Mouse (Mus musculus): ENCODE measurements at regions not wholly inside any gene's neighbourhood (a gene's known extent, or its start where the extent isn't known, plus 50 kb on each side); places are given as distances from the start of the nearest gene placed in this dataset.
A peak's percentile ranks its signal among the peaks of the same experiment; 100 is the strongest.

DNA sequence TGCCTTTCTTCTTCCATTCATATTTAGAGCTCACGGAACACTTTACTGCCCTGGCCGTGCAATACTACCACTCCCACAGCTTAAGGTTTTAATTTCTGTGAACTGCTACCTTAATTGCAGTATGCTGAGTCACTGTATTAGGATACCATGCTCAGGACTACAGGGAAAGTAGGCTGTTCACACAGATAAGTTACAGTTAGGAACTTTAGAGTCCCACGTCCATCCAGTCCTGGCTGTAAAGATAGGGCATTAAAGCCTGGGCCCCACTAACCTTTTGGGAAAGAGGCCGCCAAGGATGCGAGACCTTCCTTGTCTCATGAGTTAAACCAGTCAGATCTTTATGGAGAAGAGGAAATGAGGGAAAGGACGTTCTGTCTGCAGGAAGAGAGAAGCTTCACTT is 574.6 kb downstream of the Stpg2 start:
- DNase-seq (ENCODE audit: extremely low spot score in 1 of 2, low spot score in 1 of 2) = no peak

DNA sequence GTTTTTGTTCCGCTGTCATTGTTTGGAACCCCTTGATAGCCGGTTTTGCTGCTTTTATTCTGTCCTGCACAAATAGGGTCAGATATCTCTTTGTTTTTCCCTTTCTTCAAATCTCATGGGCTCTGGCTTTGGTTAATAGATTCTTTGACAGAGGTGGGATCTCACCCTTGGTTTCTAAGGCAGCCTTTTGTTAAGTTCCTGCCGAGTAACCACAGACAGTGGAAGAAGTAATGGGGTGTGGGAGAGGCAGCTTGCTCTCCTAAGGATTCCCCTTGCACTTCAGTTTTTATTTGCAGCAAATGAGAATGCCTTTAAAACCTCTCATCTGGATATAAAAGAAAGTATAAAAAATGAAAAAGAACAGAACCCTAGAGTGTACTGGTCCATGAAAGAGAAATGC is 577.9 kb downstream of the Stpg2 start:
- no peak for DNase-seq (ENCODE audit: extremely low spot score in 1 of 2, low spot score in 1 of 2)

DNA sequence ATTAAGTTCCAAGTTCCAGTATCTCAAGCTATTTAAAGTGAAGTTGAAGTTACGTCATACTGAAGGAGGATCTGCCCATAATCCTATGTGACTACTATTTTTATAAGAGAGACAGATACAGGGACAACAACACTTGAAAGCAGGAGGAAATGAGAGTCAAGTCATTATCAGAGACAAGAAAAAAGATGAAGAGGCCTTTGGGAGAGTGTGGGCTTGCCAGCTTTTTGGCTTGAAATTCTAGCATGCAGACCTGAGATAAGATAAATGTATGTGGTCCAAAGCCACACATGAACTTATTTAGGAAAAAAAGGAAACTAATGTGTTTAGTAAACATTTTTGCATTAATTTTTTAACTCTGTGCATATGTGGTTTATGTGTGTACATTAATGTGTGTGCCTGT is 581.0 kb downstream of the Stpg2 start:
- DNase-seq (ENCODE audit: extremely low spot score in 1 of 2, low spot score in 1 of 2) = no peak

DNA sequence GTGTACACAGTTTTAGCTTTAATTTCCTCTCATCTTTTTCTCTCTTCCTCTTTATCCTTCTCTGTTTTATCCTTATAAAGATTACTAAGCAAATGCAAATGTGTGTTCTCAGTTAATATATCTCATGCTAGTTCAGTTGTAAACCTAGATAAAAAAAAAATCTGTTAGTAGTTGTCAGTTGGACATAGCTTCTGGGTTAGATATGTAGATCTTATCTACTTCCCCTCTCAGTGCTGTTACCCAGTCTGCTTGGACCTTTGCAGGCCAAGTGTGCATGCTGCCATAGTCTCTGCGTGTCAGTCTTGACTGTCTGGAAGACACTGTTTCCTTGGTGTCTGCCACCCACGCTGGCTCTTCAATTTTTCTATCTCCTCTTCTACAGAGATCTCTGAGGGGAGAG is 583.4 kb downstream of the Stpg2 start:
- DNase-seq (ENCODE audit: extremely low spot score in 1 of 2, low spot score in 1 of 2) = no peak

DNA sequence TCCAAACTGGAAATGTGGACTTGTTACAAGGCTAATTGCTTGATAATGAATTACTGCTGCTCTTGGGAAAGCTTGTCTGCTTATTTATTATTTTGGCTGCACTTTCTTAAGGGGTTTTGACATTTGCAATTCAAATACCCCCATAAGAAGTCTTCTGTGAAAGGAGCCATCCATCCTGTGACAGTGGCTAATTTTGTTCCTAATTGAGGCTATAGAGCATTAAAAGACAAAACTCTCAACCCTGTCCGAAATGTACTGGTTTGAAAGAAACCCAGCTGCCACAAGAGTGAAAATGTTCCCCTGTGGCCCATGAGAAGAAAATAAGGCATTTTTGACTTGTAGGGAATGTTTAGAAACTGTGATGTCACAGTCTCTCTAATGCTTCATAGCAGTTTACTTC is 591.2 kb downstream of the Stpg2 start:
- no peak for DNase-seq (ENCODE audit: extremely low spot score in 1 of 2, low spot score in 1 of 2)

DNA sequence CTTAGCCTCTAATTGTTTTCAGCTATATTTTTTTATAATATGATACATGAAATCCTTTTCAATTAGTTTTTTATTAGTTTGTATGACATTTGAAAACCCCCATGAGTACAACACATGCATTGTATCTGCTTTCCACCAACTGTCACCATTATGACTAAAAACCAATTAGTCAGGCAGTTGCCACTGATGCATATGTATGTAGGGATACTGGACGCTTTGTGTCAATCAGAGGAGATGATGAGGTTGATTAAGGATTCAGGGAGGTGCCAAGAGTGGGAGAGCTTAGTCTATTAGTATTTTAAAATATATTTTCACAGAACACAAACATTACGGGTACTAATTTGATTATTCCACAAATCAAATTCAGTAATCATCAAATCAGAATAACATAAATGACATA is 593.6 kb downstream of the Stpg2 start:
- no peak for DNase-seq (ENCODE audit: extremely low spot score in 1 of 2, low spot score in 1 of 2)

DNA sequence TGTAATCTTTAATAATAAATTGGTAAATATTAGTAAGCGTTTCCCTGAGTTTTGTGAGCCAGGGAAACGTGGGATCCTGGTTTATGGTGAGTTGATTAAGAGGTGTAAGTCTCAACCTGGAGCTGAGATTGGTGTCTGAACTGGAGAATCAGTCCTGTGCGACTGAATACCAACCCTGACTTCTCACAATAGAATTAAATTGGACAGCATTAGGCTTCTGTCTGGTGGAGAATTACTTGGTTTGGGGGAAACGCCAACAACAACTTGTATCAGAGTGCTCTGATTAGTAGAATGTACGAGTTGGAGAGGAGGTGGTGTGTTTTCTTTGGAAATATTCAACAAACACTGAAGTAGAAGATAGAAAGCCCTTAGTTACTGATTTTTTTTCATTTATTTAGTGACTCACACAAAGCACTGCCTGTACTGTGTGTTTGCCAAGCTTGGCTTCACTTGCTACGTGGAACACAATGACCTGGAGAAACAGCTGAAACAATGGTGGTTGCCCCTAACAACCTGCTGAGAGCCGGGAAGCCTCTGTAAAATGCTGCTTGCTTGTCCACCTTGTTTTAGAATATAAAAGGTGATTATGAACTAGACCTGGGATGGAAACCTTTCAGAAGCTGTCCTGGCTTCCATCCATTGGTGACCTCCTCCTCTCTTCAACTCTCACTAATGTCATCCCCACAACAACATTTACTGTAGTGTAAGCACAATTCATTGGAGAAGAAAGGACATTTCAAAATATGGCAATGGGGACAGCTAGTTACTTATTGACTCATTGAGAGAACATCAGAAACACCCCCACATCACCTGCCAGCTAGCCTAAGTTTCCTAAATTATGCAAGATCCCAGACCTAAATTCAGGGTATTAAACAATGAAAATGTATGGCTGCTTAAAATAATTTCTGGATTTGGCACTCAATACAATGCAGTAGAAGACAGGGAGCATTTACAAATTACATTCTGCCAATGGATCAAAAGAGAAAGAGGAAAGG is 597.5 kb downstream of the Stpg2 start:
- DNase-seq (ENCODE audit: extremely low spot score in 1 of 2, low spot score in 1 of 2) = peak in 1 of 2 experiments; percentile 8

DNA sequence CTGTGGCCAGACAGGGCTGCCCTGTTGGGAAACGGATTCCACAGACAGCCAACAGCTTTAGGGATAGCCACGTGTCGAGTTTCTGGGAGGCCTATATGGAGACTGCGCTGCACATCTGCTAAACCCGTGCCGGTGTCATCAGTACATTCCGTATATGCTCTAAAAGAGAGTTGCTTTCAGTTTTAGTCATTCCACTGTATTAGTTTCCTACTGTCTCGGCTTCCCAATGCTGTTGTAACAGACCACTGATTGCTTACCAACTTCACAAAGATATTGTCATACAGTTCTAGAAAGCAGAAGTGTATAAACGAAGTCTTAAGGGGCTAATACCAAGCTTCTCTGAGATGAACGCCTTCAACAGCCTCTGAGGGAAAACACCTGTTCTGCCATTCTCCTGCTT is 622.5 kb downstream of the Stpg2 start:
- no peak for DNase-seq (ENCODE audit: extremely low spot score in 1 of 2, low spot score in 1 of 2)

DNA sequence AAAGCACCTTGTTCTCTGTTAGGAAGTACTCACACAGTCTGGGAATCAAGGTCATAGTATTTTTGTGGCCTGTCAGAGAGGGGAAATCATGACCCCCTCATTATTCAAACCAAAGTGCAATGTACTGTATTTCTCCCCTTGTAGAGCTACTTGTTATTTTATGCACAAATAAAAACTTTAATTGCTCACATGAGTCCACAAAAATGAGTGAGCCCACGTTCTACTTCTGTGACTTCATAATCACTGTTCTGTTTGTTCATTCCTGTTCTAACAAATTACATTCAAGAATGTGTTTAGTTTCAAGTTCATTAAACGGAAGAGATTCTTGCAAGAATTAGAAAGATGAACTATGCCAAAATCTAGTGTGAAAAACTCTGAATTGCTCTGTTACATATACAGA is 623.1 kb downstream of the Stpg2 start:
- no peak for DNase-seq (ENCODE audit: extremely low spot score in 1 of 2, low spot score in 1 of 2)

DNA sequence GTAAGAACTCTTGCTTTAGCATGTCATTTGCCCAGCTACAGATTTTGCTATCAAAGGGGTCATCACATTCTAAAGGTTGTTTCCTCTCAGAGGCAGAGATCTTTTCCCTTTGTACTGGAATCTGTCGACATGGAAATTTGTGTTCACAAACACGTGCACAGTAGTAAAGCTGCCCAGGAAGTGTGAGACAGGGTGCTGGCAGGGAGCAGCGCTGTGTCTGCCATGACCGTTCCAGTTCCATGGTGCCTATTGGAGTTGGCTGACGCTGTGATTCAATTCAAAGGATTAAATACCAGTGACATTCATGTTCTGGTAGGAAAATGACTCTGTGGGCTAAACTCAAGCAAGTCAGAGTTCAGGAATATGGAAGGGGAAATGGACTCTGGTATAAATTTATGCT is 627.1 kb downstream of the Stpg2 start:
- no peak for DNase-seq (ENCODE audit: extremely low spot score in 1 of 2, low spot score in 1 of 2)

DNA sequence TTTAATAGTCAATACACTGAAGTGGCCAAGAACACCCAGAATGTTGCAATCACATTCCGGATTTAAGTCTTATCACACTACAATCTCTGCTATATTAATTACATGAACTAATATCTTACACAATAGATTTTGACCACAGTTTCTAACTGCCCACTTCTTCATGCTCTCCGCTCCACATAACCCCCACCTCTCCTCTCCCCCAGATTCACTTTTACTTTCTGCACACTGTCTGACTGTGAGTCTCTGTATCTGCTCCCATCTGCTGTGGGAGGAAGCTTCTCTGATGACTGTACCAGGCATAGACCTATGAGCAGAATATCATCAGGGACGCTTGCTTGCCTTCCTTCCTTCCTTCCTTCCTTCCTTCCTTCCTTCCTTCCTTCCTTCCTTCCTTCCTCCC is 636.5 kb downstream of the Stpg2 start:
- no peak for DNase-seq (ENCODE audit: extremely low spot score in 1 of 2, low spot score in 1 of 2)

DNA sequence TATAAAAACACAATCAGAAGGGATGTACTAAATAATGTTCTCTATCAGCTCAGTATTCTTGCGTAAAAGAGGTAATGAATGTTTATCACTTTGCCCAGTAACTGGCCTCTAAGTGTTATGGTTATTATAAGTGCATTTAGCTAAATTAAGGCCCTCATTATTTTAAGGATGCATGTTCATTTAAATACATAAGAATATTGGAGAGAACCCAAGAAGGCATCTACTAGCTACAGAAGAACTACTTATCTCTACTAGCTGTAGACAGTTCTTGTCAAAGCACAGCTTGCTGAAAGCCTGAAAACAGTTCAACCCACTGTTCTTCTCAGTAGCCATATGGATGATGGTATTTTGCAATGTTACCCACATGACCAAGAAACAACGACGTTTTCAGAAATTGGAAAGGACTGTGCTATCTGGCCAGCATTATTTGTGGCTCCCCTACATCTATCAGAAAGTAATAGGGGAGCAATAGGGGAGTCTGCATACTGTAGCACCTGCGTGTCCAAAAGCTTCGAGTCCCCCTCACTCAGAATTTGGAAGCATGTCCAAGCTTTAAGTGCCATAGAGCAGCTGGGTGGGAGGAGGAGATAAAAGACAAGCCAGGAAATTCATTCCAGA is 637.6 kb downstream of the Stpg2 start:
- DNase-seq (ENCODE audit: extremely low spot score in 1 of 2, low spot score in 1 of 2) = no peak

DNA sequence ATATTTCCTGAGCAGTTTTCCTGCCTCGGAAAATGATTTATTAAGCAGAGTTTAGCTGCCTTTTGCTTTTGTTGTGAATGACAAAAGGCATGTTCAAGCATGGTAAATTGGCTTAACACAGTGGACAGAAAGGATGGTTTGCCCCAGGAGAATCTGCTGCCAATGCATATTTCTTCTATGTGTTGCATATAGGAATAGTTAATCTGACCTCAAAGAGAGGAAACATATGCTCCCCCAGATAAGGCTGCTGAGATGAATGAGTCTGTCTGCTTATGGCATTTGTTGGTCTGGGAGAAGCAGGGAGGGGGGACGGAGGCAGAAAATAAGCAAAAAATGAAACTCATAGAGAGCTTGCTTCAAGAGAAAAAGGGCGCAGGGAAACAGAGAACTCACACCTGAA is 638.9 kb downstream of the Stpg2 start:
- no peak for DNase-seq (ENCODE audit: extremely low spot score in 1 of 2, low spot score in 1 of 2)

DNA sequence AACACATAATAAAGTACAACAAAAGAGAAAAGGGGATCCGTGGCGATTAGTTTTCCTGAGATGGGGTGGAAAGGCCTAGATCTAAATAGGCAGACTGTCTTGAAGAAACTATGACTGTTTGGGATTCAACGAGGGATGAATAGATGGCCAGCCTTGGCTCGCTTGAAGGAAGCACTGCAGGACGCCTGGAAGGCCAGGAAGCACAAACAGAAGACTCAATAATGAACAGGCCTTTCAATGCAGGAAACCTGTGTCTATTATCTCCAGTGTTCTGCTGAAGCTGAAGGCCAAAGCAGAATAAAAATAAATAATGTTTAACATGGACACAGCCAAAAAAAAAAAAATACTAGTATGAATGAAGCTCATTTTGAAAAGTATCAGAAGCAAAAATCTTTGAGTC is 642.3 kb downstream of the Stpg2 start:
- DNase-seq (ENCODE audit: extremely low spot score in 1 of 2, low spot score in 1 of 2) = no peak

DNA sequence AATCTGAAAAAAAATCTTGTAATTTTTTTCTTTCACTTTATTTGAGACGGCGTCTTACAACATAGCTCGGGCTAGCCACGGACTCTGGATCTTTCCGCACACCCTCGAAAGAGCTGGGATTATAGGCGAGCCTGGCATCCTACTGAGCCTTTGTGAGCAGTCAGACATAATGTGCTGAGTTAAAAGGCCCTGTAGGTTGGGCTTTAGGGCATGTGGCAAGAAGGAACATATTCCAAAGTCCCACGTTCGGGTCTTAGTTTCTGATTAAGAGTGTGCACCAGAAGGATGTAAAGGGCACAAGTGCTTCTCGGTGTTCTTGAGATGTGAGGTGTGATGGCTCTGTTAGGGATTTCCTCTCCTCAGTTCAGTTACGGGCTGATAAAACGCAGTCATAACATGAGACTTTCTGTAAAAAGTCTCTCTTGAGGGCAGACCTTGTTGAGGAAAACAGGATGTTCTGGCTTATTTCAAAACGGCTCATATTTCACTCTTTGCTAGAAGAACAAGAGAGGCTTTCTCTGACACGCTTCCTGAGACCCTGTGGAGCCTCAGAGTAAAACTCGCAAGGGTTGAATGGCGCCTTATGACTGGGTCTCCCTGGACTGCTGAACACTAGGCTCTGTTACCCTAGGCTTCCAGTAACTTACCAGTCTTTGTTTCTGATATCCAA is 654.6 kb downstream of the Stpg2 start:
- no peak for DNase-seq (ENCODE audit: extremely low spot score in 1 of 2, low spot score in 1 of 2)

DNA sequence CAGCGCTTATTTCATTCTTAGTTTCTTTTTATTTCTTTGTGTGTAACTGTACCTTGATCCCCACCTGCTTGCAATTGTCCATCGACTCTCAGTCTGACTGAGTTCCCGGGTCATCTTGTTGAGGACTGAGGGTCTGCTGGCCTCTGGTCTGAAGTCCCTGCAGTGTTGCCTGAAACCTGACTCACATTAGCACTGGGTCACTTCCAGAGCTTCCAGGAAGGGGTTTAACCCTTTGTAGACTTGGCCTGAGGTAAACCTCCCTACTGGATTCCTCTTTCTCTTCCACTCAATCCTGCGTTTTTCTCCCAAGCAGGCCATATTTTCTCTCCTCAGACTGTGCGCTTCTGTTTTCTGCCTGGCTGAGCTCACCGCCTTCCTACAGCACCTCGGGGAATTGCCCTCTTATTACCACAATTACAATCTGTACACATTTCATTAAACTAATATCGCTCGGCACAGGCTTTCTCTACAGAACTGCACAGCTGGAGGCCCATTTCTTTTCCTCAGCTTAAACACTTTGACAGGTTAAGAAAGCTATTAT is 655.4 kb downstream of the Stpg2 start:
- DNase-seq (ENCODE audit: extremely low spot score in 1 of 2, low spot score in 1 of 2) = no peak

DNA sequence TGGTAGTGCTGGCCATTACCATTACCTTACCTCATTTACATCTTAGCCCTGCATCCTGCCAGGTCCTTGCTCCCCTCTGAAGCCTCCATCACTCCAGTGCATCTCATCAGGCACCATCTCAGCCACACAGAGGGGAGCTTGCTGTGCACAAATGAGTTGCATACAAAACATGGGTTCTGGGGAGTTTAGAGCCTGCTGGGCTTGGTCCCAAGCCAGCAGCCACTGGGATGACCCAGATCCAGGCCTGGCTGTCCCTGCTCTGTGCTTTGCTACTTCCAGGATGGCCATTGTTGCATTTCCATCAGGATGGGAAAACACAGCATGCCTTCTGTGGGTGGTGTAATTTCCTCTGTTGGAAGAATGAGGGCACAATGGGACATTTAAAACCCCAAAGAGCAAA is 660.8 kb downstream of the Stpg2 start:
- no peak for DNase-seq (ENCODE audit: extremely low spot score in 1 of 2, low spot score in 1 of 2)

DNA sequence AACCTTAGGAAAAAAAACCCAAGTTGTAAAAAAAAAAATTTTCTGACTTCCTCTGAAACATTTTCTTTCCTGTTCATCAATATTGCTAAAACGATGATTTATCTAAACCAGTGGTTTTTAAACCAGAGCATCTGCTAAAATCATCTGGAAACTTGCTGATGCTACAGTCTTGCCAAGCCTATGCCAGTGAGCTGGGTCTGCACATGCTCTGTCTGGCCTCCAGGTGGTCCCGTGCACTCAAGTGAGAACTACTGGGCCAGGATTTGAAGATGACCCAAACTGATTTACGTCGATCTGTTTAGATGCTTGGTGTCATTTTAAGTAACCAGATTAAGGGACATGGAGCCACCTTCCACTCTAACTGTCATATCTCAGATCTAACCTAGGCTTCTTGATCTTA is 661.5 kb downstream of the Stpg2 start:
- no peak for DNase-seq (ENCODE audit: extremely low spot score in 1 of 2, low spot score in 1 of 2)

DNA sequence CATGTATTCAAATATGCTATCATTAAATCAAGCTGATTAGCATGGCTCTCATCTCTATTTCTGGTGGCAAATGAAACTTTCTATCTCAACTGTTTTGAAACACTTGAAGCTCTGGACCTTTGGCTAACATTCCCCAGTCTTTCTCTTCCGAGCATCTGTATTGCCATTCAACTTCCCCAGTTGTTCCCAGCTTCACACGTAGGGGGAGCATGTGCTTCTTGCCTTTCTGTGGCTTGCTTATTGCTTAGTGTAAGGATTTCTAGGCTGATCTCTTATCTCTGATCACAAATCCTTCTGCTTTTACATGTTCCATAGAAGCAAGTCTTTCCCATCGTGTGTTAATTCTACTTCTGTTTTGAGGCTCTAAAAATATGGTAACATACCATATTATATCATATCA is 662.0 kb downstream of the Stpg2 start:
- no peak for DNase-seq (ENCODE audit: extremely low spot score in 1 of 2, low spot score in 1 of 2)

DNA sequence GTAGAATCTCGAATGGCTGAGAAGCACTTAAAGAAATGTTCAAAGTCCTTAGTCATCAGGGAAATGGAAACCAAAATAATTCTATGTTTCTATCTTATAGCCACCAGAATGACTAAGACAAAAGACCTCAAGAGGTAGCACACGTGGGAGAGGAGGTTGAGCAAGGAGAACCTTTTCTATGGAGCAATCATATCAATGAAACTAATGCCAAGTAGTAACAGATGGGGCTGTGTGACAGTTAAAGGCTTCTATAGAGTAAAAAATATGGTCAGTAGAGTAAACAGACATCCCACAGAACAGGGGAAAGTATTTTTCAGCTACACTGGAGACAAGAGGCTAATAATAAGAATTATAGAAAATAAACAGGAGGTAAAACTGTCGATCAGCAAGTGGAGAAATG is 664.3 kb downstream of the Stpg2 start:
- no peak for DNase-seq (ENCODE audit: extremely low spot score in 1 of 2, low spot score in 1 of 2)
